ENCODE assay signal across 26 mouse cellular contexts in genomic region chr13:70336069-70336468, GRCm38 (mm10).
DNase-seq lines count a peak whose midpoint lies in the region; ATAC-seq and TF ChIP-seq lines count a peak whose summit lies in the region.
"Had no signal": no experiment of that assay in that cellular context is flagged by ENCODE, and none has a peak within 500 bp of the region (broad histone marks: within the 10 kb centered on the region; RNA-seq: fewer than 3 reads in every experiment).

No protein-coding gene starts in this region.

- no peak for TF ChIP-seq POLR2A in brain, embryonic 14.5 days (IDR thresholded peaks at IDR 0.05; ENCODE audit: borderline replicate concordance, extremely low read depth, insufficient read depth, insufficient read length, poor library complexity, severe bottlenecking)

- TF ChIP-seq CTCF in forebrain, postnatal 0 days (IDR thresholded peaks at IDR 0.05; ENCODE audit: low read depth): no peak
- no peak for TF ChIP-seq CTCF in lung, postnatal 0 days (IDR thresholded peaks at IDR 0.05)
- no peak for TF ChIP-seq CTCF in Patski (IDR thresholded peaks at IDR 0.05)
- TF ChIP-seq CTCF in brain, embryonic 14.5 days (IDR thresholded peaks at IDR 0.05; ENCODE audit: borderline replicate concordance, extremely low read depth, insufficient read depth, insufficient read length): no peak

- peak overlapping the region; percentile 2; the same call in 1 of the 2 replicates for H3K27ac ChIP-seq in forebrain, postnatal 0 days (ENCODE audit: low read depth, low read length)
- no peak overlapping the region for H3K27ac ChIP-seq in forebrain, embryonic 12.5 days
- H3K27ac ChIP-seq in lung, postnatal 0 days (ENCODE audit: low read length): no peak overlapping the region
- H3K27ac ChIP-seq: heart, embryonic 13.5 days; hindbrain, embryonic 12.5 days; left cerebral cortex, adult 2 months; midbrain, embryonic 13.5 days; neural tube, embryonic 13.5 days; stomach, postnatal 0 days had no signal

- H3K4me1 ChIP-seq in forebrain, postnatal 0 days (ENCODE audit: insufficient read depth): no peaks in the 10 kb centered on the region
- peaks cover 3% of the 10 kb centered on the region; the same call in 1 of the 2 replicates for H3K4me1 ChIP-seq in forebrain, embryonic 12.5 days
- no peaks in the 10 kb centered on the region for H3K4me1 ChIP-seq in lung, postnatal 0 days (ENCODE audit: insufficient read depth, low read depth, low read length)
- H3K4me1 ChIP-seq: heart, embryonic 13.5 days; megakaryocyte, embryonic 14.5 days had no signal

- no peak for DNase-seq in forebrain, postnatal 0 days
- DNase-seq in lung, postnatal 0 days (ENCODE audit: low spot score): peak; percentile 13
- DNase-seq in lung, postnatal 14 days: no peak
- peak; percentile 41 for DNase-seq in Patski (ENCODE audit: low read depth, low spot score)
- DNase-seq in brain, embryonic 14.5 days (ENCODE audit: low read depth): peak; percentile 66
- no peak for DNase-seq in spleen, postnatal 10 days (ENCODE audit: low spot score in 2 of 2)
- DNase-seq: adrenal gland, postnatal 10 days; cerebellum, adult 9-10 months; gastrocnemius, postnatal 25 days; heart, adult 18-20 months; heart, postnatal 14 days; kidney, adult 11 months; kidney, postnatal 4 days; layer of hippocampus, adult 9-11 months; liver, postnatal 0 days; thymus, adult 2 months; thymus, postnatal 4 days had no signal

- H3K27me3 ChIP-seq in forebrain, postnatal 0 days (ENCODE audit: insufficient read depth, low read length): no peaks in the 10 kb centered on the region
- H3K27me3 ChIP-seq in forebrain, embryonic 12.5 days: no peaks in the 10 kb centered on the region
- no peaks in the 10 kb centered on the region for H3K27me3 ChIP-seq in lung, postnatal 0 days (replicated peaks; ENCODE audit: insufficient read depth, low read length)
- H3K27me3 ChIP-seq in Patski: no peaks in the 10 kb centered on the region
- H3K27me3 ChIP-seq: heart, embryonic 13.5 days; hindbrain, embryonic 12.5 days; megakaryocyte, embryonic 14.5 days; midbrain, embryonic 13.5 days; neural tube, embryonic 13.5 days had no signal

- no peak overlapping the region for H3K4me2 ChIP-seq in forebrain, postnatal 0 days (ENCODE audit: low read depth)
- H3K4me2 ChIP-seq in forebrain, embryonic 12.5 days: no peak overlapping the region
- H3K4me2 ChIP-seq in lung, postnatal 0 days (replicated peaks; ENCODE audit: low read depth, low read length): no peak overlapping the region
- H3K4me2 ChIP-seq: heart, embryonic 13.5 days; hindbrain, embryonic 12.5 days; liver, embryonic 11.5 days; midbrain, embryonic 13.5 days; neural tube, embryonic 13.5 days had no signal

- POLR2A ChIA-PET in Patski (lab: Charles Lee): no interaction called here

- TF ChIP-seq EP300 in lung, postnatal 0 days (IDR thresholded peaks at IDR 0.05): no peak

- in situ Hi-C loops in Patski (cut with MboI; ENCODE audit: low pct_unique_long_range_greater_than_20kb): no loop called here

- WGBS in forebrain, postnatal 0 days: 38% methylated on average over 4 of the region's 4 CpGs
- 83% methylated on average over 4 of the region's 4 CpGs for WGBS in forebrain, embryonic 12.5 days
- WGBS in lung, postnatal 0 days: 40% methylated on average over 4 of the region's 4 CpGs

- H3K9ac ChIP-seq in forebrain, postnatal 0 days: no peak overlapping the region
- H3K9ac ChIP-seq in forebrain, embryonic 12.5 days: no peak overlapping the region
- no peak overlapping the region for H3K9ac ChIP-seq in lung, postnatal 0 days (replicated peaks; ENCODE audit: low read depth)
- H3K9ac ChIP-seq: heart, embryonic 13.5 days; hindbrain, embryonic 12.5 days; liver, postnatal 0 days; midbrain, embryonic 13.5 days; neural tube, embryonic 13.5 days had no signal

- no peak overlapping the region for H3K4me3 ChIP-seq in forebrain, postnatal 0 days (ENCODE audit: low read depth, low read length)
- no peak overlapping the region for H3K4me3 ChIP-seq in forebrain, embryonic 12.5 days (replicated peaks)
- H3K4me3 ChIP-seq in lung, postnatal 0 days (ENCODE audit: low read depth, low read length): no peak overlapping the region
- H3K4me3 ChIP-seq: heart, embryonic 13.5 days; hindbrain, embryonic 12.5 days; left cerebral cortex, adult 2 months; megakaryocyte, embryonic 14.5 days; midbrain, embryonic 13.5 days; neural tube, embryonic 13.5 days had no signal

- ATAC-seq in forebrain, postnatal 0 days: no peak
- ATAC-seq in forebrain, embryonic 12.5 days (ENCODE audit: low FRiP score): no peak
- ATAC-seq in lung, postnatal 0 days: no peak
- ATAC-seq in Patski: no peak
- ATAC-seq: liver, postnatal 0 days; midbrain, embryonic 13.5 days had no signal

- CTCF ChIA-PET in Patski (lab: Charles Lee): interaction anchor here (1.6 to 2.2 kb wide), 2 partner anchors 9 to 30 kb away, joined by 4 to 5 read pairs; no protein-coding TSS in a partner anchor

- H3K36me3 ChIP-seq in forebrain, postnatal 0 days (ENCODE audit: insufficient read depth): no peaks in the 10 kb centered on the region
- no peaks in the 10 kb centered on the region for H3K36me3 ChIP-seq in forebrain, embryonic 12.5 days (replicated peaks)
- no peaks in the 10 kb centered on the region for H3K36me3 ChIP-seq in lung, postnatal 0 days (ENCODE audit: insufficient read depth, low read length)
- H3K36me3 ChIP-seq: heart, embryonic 13.5 days; hindbrain, embryonic 12.5 days; midbrain, embryonic 13.5 days; neural tube, embryonic 13.5 days had no signal

- H3K9me3 ChIP-seq in forebrain, postnatal 0 days (ENCODE audit: low read length): no peaks in the 10 kb centered on the region
- no peaks in the 10 kb centered on the region for H3K9me3 ChIP-seq in forebrain, embryonic 12.5 days
- no peaks in the 10 kb centered on the region for H3K9me3 ChIP-seq in lung, postnatal 0 days (ENCODE audit: low read length)
- H3K9me3 ChIP-seq: heart, embryonic 13.5 days; hindbrain, embryonic 12.5 days; midbrain, embryonic 13.5 days; neural tube, embryonic 13.5 days had no signal

Comparison
In these comparisons a context has a peak if more than half of its experiments do, and no peak if none do; other contexts are left out.
1. DNase-seq: peak in lung, postnatal 0 days (single experiment), Patski (single experiment) and brain, embryonic 14.5 days (single experiment); none in forebrain, postnatal 0 days (single experiment), lung, postnatal 14 days (single experiment) and spleen, postnatal 10 days (0 of 2).